Mouse (Mus musculus): Measurements from ENCODE around the gene Zmpste24. TPM values are rescaled to one million over a fixed set of nuclear protein-coding genes. Genes with fewer than 3 reads are reported as not detected.

Gene Zmpste24
- polyA plus RNA-seq, 1 experiment from 2014 or later = 22.1 TPM

DNA sequence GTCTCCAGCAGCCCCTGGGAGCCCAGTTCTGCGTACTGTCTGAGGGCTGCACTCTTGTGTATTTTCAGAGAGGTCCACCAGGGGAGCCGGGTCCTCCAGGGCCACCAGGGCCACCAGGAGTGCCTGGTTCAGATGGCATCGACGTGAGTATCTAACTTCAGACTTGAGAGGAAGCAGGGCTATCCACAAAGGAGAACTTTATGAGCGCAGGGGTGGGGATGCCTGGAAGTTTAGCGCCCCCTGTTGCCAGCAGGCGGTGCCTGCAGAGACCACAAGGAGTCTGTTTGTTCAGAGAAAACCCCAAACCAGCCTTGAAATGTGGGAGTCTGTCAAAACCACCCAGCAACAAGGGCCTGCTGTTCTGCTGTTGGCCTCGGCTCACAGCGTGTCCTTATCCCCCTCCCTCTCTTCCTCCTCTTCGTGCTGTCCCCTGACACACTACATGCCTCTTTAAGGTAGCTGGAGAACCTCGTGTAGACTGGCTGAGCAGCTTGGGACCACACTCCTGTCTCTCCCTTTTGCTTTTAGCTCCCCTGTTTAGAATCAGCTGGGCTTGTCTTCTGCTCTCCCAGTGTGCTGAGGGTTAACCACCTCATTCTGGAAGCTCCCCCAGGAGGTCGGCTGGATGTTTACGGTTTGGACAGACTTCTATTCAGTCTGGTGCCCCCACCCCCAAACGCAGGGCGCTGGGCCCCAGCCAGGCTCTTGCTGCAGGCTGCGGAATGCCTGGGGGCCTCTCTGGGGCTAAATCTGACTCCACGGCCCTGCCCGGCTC lies 57.0 kb downstream of the Zmpste24 start:
- ATAC-seq (ENCODE audit: low FRiP score) (peak; percentile 71), DNase-seq (ENCODE audit: low spot score) (peak; percentile 80)
- H3K4me1 ChIP-seq (replicated peaks; ENCODE audit: control insufficient read depth, insufficient read depth, low read length) = peaks cover 6% of the 10 kb centered on the region; the same call in 1 of the 2 replicates
- H3K27ac ChIP-seq = peak overlapping the region; percentile 55
- H3K9ac ChIP-seq = 0 out of 2 replicates have a peak overlapping the region, but pooled peaks have one; percentile 5
- H3K9me3 ChIP-seq (ENCODE audit: control insufficient read depth, low read length) = no peaks in the 10 kb centered on the region
- peaks cover 15% of the 10 kb centered on the region; the same call in 1 of the 2 replicates for H3K27me3 ChIP-seq (ENCODE audit: control insufficient read depth, insufficient read depth, low read length)
- no peaks in the 10 kb centered on the region for H3K36me3 ChIP-seq (replicated peaks; ENCODE audit: control insufficient read depth, insufficient read depth)
- no peak overlapping the region for H3K4me3 ChIP-seq (replicated peaks; ENCODE audit: low read length)
- 8% methylated on average over 18 of the region's 18 CpGs for WGBS
- peak overlapping the region; percentile 70 for H3K4me2 ChIP-seq (replicated peaks)

DNA sequence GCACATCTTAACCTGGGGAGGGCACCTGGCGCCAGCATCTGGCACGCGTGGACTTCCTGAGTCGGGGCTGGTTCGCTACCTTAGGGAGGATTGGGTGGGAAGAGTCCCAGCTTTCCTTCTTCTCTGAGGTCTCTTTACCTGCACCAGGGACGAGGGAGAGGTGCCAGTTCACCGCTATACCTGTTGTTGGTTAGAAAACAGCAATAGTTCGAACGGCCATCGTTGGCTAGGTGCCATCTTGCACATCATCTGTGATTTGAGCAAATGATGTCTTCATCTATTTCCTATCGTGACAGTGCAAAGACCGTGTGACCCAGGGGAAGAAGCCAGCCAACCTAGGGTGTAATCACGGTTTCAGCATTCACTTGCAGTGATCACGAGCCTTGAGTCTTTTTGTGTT lies 57.7 kb downstream of the Zmpste24 start:
- DNase-seq (ENCODE audit: low spot score) (no peak), ATAC-seq (ENCODE audit: low FRiP score) (no peak)
- Histone ChIP-seq H3K9ac (peak overlapping the region; percentile 55; the same call in 1 of the 2 replicates), H3K4me3 (replicated peaks; ENCODE audit: low read length) (peak overlapping the region; percentile 40), H3K36me3 (replicated peaks; ENCODE audit: control insufficient read depth, insufficient read depth) (no peaks in the 10 kb centered on the region), H3K27ac (peak overlapping the region; percentile 55; the same call in 1 of the 2 replicates), H3K27me3 (ENCODE audit: control insufficient read depth, insufficient read depth, low read length) (peaks cover 15% of the 10 kb centered on the region; the same call in 1 of the 2 replicates), H3K4me2 (replicated peaks) (peak overlapping the region; percentile 70), H3K9me3 (ENCODE audit: control insufficient read depth, low read length) (no peaks in the 10 kb centered on the region), H3K4me1 (replicated peaks; ENCODE audit: control insufficient read depth, insufficient read depth, low read length) (peaks cover 6% of the 10 kb centered on the region; the same call in 1 of the 2 replicates)
- 51% methylated on average over 14 of the region's 14 CpGs for WGBS

GRCm38 (mm10) chr4:121039331-121040115 lies 58.5 kb downstream of the Zmpste24 start, which contains the start of gene Col9a2:
Gene Col9a2, plus strand, starts transcription at chr4:121039385.
- Histone ChIP-seq H3K9me3 (ENCODE audit: control insufficient read depth, low read length) (no peaks in the 10 kb centered on the region), H3K9ac (peak within 1 kb of the TSS; percentile 55), H3K27me3 (ENCODE audit: control insufficient read depth, insufficient read depth, low read length) (peaks cover 15% of the 10 kb centered on the region; the same call in 1 of the 2 replicates), H3K27ac (no peak within 1 kb of the TSS), H3K4me1 (replicated peaks; ENCODE audit: control insufficient read depth, insufficient read depth, low read length) (peaks cover 6% of the 10 kb centered on the region; the same call in 1 of the 2 replicates), H3K36me3 (replicated peaks; ENCODE audit: control insufficient read depth, insufficient read depth) (no peaks in the 10 kb centered on the region), H3K4me3 (replicated peaks; ENCODE audit: low read length) (peak within 1 kb of the TSS; percentile 40), H3K4me2 (replicated peaks) (peak within 1 kb of the TSS; percentile 70)
- ATAC-seq (ENCODE audit: low FRiP score) = peak; percentile 44
- WGBS = 4% methylated on average over 46 of the region's 46 CpGs
- peak; percentile 33 for DNase-seq (ENCODE audit: low spot score)

DNA sequence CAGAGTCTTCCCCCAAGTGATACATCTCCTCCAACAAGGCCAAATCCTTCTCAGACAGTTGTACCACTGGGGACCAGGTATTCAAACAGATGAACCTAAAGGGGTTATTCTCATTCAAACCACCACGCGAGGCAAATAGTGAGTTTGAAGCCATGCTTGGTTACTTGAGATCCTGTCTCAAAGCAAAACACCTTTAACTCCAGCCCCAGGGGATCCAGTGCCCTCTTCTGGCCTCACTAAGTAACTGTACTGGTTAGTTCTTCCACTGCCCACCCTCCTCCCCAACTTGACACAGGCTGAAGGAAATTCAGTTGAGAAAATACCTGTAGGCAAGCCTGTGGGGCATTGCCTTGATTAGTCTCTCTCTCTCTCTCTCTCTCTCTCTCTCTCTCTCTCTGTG lies 65.0 kb downstream of the Zmpste24 start:
- H3K9me3 ChIP-seq (ENCODE audit: control insufficient read depth, low read length) = no peaks in the 10 kb centered on the region
- no peak overlapping the region for H3K27ac ChIP-seq
- no peaks in the 10 kb centered on the region for H3K4me1 ChIP-seq (replicated peaks; ENCODE audit: control insufficient read depth, insufficient read depth, low read length)
- H3K27me3 ChIP-seq (ENCODE audit: control insufficient read depth, insufficient read depth, low read length) = 0 out of 2 replicates have a peak, but pooled peaks cover 3% of the 10 kb centered on the region
- DNase-seq (ENCODE audit: low spot score) (no peak), ATAC-seq (ENCODE audit: low FRiP score) (no peak)
- no peak overlapping the region for H3K9ac ChIP-seq
- no peak overlapping the region for H3K4me3 ChIP-seq (replicated peaks; ENCODE audit: low read length)
- H3K4me2 ChIP-seq (replicated peaks) = no peak overlapping the region
- 63% methylated on average over 2 of the region's 2 CpGs for WGBS
- no peaks in the 10 kb centered on the region for H3K36me3 ChIP-seq (replicated peaks; ENCODE audit: control insufficient read depth, insufficient read depth)

- H3K9me3 ChIP-seq (ENCODE audit: control insufficient read depth, low read length) = no peaks in the 10 kb centered on the region
- no peaks in the 10 kb centered on the region for H3K27me3 ChIP-seq (ENCODE audit: control insufficient read depth, insufficient read depth, low read length)
- H3K27ac ChIP-seq = no peak overlapping the region
- ATAC-seq (ENCODE audit: low FRiP score) (no peak), DNase-seq (ENCODE audit: low spot score) (no peak)
- H3K36me3 ChIP-seq (replicated peaks; ENCODE audit: control insufficient read depth, insufficient read depth) = no peaks in the 10 kb centered on the region
- no peak overlapping the region for H3K4me3 ChIP-seq (replicated peaks; ENCODE audit: low read length)
- no peaks in the 10 kb centered on the region for H3K4me1 ChIP-seq (replicated peaks; ENCODE audit: control insufficient read depth, insufficient read depth, low read length)
- 63% methylated on average over 4 of the region's 4 CpGs for WGBS
- no peak overlapping the region for H3K9ac ChIP-seq
- no peak overlapping the region for H3K4me2 ChIP-seq (replicated peaks)
Measured at GRCm38 (mm10) chr4:121031440-121031839, 66.6 kb downstream of the Zmpste24 start.

GRCm38 (mm10) chr4:121029632-121030031 lies 68.4 kb downstream of the Zmpste24 start:
- Histone ChIP-seq H3K4me1 (replicated peaks; ENCODE audit: control insufficient read depth, insufficient read depth, low read length) (no peaks in the 10 kb centered on the region), H3K27me3 (ENCODE audit: control insufficient read depth, insufficient read depth, low read length) (no peaks in the 10 kb centered on the region), H3K4me2 (replicated peaks) (no peak overlapping the region), H3K36me3 (replicated peaks; ENCODE audit: control insufficient read depth, insufficient read depth) (no peaks in the 10 kb centered on the region), H3K4me3 (replicated peaks; ENCODE audit: low read length) (no peak overlapping the region), H3K27ac (no peak overlapping the region), H3K9me3 (ENCODE audit: control insufficient read depth, low read length) (no peaks in the 10 kb centered on the region), H3K9ac (no peak overlapping the region)
- 79% methylated on average over 3 of the region's 3 CpGs for WGBS
- ATAC-seq (ENCODE audit: low FRiP score) (no peak), DNase-seq (ENCODE audit: low spot score) (no peak)

DNA sequence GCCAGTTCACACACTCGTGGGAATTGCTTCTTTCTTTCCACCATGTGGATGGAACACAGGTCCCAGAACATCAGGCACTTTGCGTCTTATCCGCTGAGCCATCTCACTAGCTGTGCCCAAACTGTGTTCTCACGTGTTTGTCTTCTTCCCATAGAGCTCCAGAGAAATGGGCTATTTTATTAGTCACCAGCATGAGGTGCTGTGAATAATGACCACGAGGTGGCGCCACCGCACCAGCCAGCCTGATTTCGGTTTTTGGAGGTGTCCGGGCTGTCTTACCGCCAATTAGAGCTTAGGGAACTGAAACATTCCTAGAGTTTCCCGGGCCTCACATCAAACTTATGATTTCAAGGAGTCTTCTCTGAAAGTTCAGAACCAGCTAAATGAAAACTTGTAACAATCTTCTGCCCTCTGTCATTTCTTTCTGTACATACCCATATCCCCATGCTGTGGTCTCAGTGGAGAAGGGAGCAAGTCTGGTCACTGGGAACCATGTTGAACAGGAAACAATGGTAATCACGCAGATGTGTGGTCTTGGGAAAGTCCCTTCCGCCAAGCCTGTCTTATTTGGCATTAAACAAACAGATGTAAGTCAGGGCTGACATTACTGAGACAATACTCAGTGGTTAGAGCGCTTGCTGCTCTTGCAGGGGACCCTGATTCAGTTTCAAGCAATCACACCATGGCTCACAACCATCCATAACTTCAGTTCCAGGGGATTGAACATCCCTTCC lies 69.2 kb downstream of the Zmpste24 start:
- ATAC-seq (ENCODE audit: low FRiP score) = no peak
- Histone ChIP-seq H3K4me2 (replicated peaks) (no peak overlapping the region), H3K4me3 (replicated peaks; ENCODE audit: low read length) (no peak overlapping the region), H3K9me3 (ENCODE audit: control insufficient read depth, low read length) (no peaks in the 10 kb centered on the region), H3K36me3 (replicated peaks; ENCODE audit: control insufficient read depth, insufficient read depth) (no peaks in the 10 kb centered on the region), H3K9ac (no peak overlapping the region), H3K27me3 (ENCODE audit: control insufficient read depth, insufficient read depth, low read length) (no peaks in the 10 kb centered on the region), H3K27ac (no peak overlapping the region), H3K4me1 (replicated peaks; ENCODE audit: control insufficient read depth, insufficient read depth, low read length) (no peaks in the 10 kb centered on the region)
- 26% methylated on average over 14 of the region's 14 CpGs for WGBS
- peak; percentile 67 for DNase-seq (ENCODE audit: low spot score)

DNA sequence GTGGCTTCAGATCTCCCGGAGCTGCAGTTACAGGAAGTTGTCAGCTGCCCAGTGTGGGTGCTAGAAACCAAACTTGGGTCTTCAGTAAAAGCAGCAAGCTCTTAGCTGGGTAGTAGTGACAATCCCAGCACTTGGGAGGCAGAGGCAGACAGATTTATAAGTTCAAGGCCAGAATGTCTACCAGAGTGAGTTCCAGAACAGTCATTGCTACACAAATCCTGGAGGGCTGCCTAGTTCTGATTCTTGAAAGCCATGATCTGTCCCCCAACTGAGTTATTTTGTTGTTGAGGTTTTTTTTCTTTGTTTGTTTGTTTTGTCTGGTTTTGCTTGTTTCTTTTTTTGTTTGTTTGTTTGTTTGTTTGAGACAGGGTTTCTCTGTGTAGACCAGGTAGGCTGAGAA lies 69.9 kb downstream of the Zmpste24 start:
- no peaks in the 10 kb centered on the region for H3K4me1 ChIP-seq (replicated peaks; ENCODE audit: control insufficient read depth, insufficient read depth, low read length)
- DNase-seq (ENCODE audit: low spot score) (no peak), ATAC-seq (ENCODE audit: low FRiP score) (no peak)
- H3K9ac ChIP-seq = no peak overlapping the region
- no peaks in the 10 kb centered on the region for H3K36me3 ChIP-seq (replicated peaks; ENCODE audit: control insufficient read depth, insufficient read depth)
- H3K27me3 ChIP-seq (ENCODE audit: control insufficient read depth, insufficient read depth, low read length) = no peaks in the 10 kb centered on the region
- H3K4me2 ChIP-seq (replicated peaks) = no peak overlapping the region
- H3K27ac ChIP-seq = no peak overlapping the region
- H3K9me3 ChIP-seq (ENCODE audit: control insufficient read depth, low read length) = no peaks in the 10 kb centered on the region
- 91% methylated on average over 1 of the region's 1 CpGs for WGBS
- no peak overlapping the region for H3K4me3 ChIP-seq (replicated peaks; ENCODE audit: low read length)

GRCm38 (mm10) chr4:121025681-121026080 lies 72.4 kb downstream of the Zmpste24 start:
- Histone ChIP-seq H3K9me3 (ENCODE audit: control insufficient read depth, low read length) (no peaks in the 10 kb centered on the region), H3K9ac (no peak overlapping the region), H3K36me3 (replicated peaks; ENCODE audit: control insufficient read depth, insufficient read depth) (no peaks in the 10 kb centered on the region), H3K27ac (no peak overlapping the region), H3K4me2 (replicated peaks) (no peak overlapping the region), H3K4me1 (replicated peaks; ENCODE audit: control insufficient read depth, insufficient read depth, low read length) (no peaks in the 10 kb centered on the region), H3K4me3 (replicated peaks; ENCODE audit: low read length) (no peak overlapping the region), H3K27me3 (ENCODE audit: control insufficient read depth, insufficient read depth, low read length) (no peaks in the 10 kb centered on the region)
- 70% methylated on average over 2 of the region's 2 CpGs for WGBS
- ATAC-seq (ENCODE audit: low FRiP score) = no peak
- no peak for DNase-seq (ENCODE audit: low spot score)

Measured in hindbrain, embryonic 14.5 days (tissue).